Mouse (Mus musculus) neural tube, embryonic 11.5 days (tissue): Measurements from ENCODE around the gene Krt32. TPM values are rescaled to one million over a fixed set of nuclear protein-coding genes. Genes with fewer than 3 reads are reported as not detected.

Experiments used
- ATAC-seq: fragments of 200-750 bp; cut with Nextera tagmentation; 2 replicates; pipeline ENCODE4 v1.8.0; 2017; ENCODE audit warnings: moderate number of reproducible peaks, mild to moderate bottlenecking, moderate TSS enrichment, moderate library complexity; ENCODE audit not compliant: insufficient read depth, low FRiP score, low TSS enrichment
- DNase-seq: peaks from one replicate; pipeline ENCODE4 v3.0.0-alpha.2; 2015; ENCODE audit warnings: low spot score
- H3K27ac ChIP-seq: fragments of 300-500 bp; sonication (generic); 2 replicates; pipeline ENCODE4 v1.5.1; 2014; ENCODE audit warnings: low read depth, mild to moderate bottlenecking, low read length
- H3K27me3 ChIP-seq: fragments of 300-500 bp; sonication (generic); 2 replicates; pipeline ENCODE4 v1.6.1; 2014; ENCODE audit warnings: mild to moderate bottlenecking, low read length, mixed read lengths; ENCODE audit not compliant: control insufficient read depth, insufficient read depth
- H3K36me3 ChIP-seq: fragments of 300-500 bp; sonication (generic); 2 replicates; pipeline ENCODE4 v1.6.1; 2014; ENCODE audit warnings: mild to moderate bottlenecking, low read length, moderate library complexity, mixed read lengths; ENCODE audit not compliant: control insufficient read depth, insufficient read depth
- H3K4me1 ChIP-seq: fragments of 300-500 bp; sonication (generic); 2 replicates; pipeline ENCODE4 v1.6.1; 2014; ENCODE audit warnings: low read length, mixed read lengths; ENCODE audit not compliant: control insufficient read depth, insufficient read depth
- H3K4me2 ChIP-seq: fragments of 300-500 bp; sonication (generic); 2 replicates; pipeline ENCODE4 v1.6.1; 2014; ENCODE audit warnings: low read depth, mild to moderate bottlenecking, moderate library complexity
- H3K4me3 ChIP-seq: fragments of 300-500 bp; sonication (generic); 2 replicates; pipeline ENCODE4 v1.5.1; 2014; ENCODE audit warnings: low read depth, low read length
- H3K9ac ChIP-seq: fragments of 300-500 bp; sonication (generic); 2 replicates; pipeline ENCODE4 v1.6.1; 2014; ENCODE audit warnings: mild to moderate bottlenecking, low read length
- H3K9me3 ChIP-seq: fragments of 300-500 bp; sonication (generic); 2 replicates; pipeline ENCODE4 v1.6.1; 2016; ENCODE audit warnings: low read length; ENCODE audit not compliant: control insufficient read depth
- WGBS: fragments of 180-500 bp; shearing (Covaris S2); extraction: QIAGEN DNeasy Blood & Tissue Kit; methylation state at CpG from one replicate; pipeline ENCODE4 v1.1.7; 2014; 5-methylcytosine and 5-hydroxymethylcytosine counted together
- polyA plus RNA-seq: library from polyadenylated mRNA; unstranded; fragments of >200 nt; fragmentation: Nextera tagmentation; extraction: Ambion mirVana; gene quantifications from 2 replicates; pipeline ENCODE4 v1.2.1, GENCODE M21; 2014

Gene Krt32
- polyA plus RNA-seq, 1 experiment from 2014 or later, result not detected

DNA sequence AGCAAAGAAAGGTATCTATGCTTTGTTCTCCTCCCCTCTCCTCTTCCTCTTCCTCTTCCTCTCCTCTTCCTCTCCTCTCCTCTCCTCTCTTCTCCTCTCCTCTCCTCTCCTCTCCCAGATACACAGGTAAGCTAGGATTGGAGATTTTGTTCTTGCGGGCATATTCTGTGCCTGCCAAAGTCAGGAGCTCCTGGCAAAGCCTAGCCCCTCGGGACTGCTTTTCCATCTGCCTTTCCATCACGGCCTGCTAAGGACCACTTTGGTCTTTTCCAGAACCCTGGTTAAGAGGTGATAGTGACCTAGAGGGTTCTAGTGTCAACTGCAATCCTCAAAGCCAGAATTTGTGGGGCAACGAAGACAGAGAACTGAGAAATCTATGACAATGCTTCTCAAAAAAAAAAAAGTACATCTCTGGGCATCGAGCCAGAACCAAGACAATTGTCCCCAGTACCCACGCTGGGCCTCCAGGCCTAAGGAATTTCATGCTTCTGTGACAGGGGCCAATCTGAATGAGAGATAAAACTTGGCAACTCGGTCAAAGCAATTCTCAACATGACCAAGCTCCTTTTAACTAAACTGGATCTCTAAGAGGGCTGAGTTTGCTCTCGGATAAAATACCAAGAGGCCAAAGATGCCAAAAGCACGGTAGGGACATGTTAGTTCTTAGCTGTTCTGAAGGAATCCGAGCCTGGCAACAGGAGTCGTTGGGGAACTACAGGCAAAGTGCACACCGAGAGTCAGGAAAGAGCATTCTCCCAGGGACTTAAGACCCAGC lies 21.6 kb downstream of the Krt32 start:
- 85% methylated on average over 12 of the region's 12 CpGs for WGBS

GRCm38 (mm10) chr11:100058875-100059274 lies 29.2 kb downstream of the Krt32 start:
- Histone ChIP-seq H3K27ac (no peak overlapping the region), H3K4me1 (no peaks in the 10 kb centered on the region), H3K4me3 (no peak overlapping the region), H3K9me3 (no peaks in the 10 kb centered on the region), H3K27me3 (no peaks in the 10 kb centered on the region), H3K9ac (no peak overlapping the region), H3K36me3 (no peaks in the 10 kb centered on the region), H3K4me2 (no peak overlapping the region)
- 67% methylated on average over 8 of the region's 8 CpGs for WGBS
- ATAC-seq, result no peak
- no peak for DNase-seq

More for the DNA sequence above, 21.6 kb downstream of the Krt32 start:
- no peaks in the 10 kb centered on the region for H3K4me1 ChIP-seq
- no peaks in the 10 kb centered on the region for H3K27me3 ChIP-seq
- DNase-seq (no peak), ATAC-seq (no peak)
- H3K4me2 ChIP-seq, result no peak overlapping the region
- no peaks in the 10 kb centered on the region for H3K9me3 ChIP-seq
- H3K36me3 ChIP-seq, result no peaks in the 10 kb centered on the region
- no peak overlapping the region for H3K9ac ChIP-seq
- no peak overlapping the region for H3K27ac ChIP-seq
- no peak overlapping the region for H3K4me3 ChIP-seq

- Histone ChIP-seq H3K27ac (no peak overlapping the region), H3K27me3 (no peaks in the 10 kb centered on the region), H3K9ac (no peak overlapping the region), H3K36me3 (no peaks in the 10 kb centered on the region), H3K4me3 (no peak overlapping the region), H3K9me3 (no peaks in the 10 kb centered on the region), H3K4me1 (no peaks in the 10 kb centered on the region), H3K4me2 (no peak overlapping the region)
- DNase-seq (no peak), ATAC-seq (no peak)
- 80% methylated on average over 9 of the region's 9 CpGs for WGBS
Measured at GRCm38 (mm10) chr11:100055686-100056655, 32.1 kb downstream of the Krt32 start.

DNA sequence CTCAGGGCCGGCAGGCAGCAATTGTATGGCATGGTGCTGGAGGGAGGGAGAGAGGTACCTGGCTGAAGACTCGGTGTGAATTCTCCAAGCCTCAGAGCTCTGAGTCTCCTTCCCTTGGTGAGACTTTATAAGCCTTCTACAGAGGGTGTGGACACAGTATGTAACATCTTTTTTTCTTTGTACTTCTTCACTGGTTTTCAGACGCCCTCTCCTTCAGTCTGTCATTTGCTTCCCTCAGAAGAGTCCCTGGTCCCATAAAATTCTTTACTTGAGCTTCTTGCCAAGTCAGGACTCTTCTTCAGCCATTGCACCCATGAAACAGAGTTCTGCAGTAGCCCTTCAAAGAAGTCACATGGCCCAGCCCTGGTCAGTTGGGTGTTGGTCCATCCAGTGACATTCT lies 37.6 kb downstream of the Krt32 start, which contains the start of gene Krt31:
Gene Krt31 (minus strand): TSS at position 101 of the 400 bp plus-strand sequence.
- Histone ChIP-seq H3K9ac (no peak within 1 kb of the TSS), H3K9me3 (no peaks in the 10 kb centered on the region), H3K36me3 (no peaks in the 10 kb centered on the region), H3K4me3 (no peak within 1 kb of the TSS), H3K27me3 (no peaks in the 10 kb centered on the region), H3K27ac (no peak within 1 kb of the TSS), H3K4me1 (no peaks in the 10 kb centered on the region), H3K4me2 (no peak within 1 kb of the TSS)
- DNase-seq, result no peak
- WGBS, result 68% methylated on average over 3 of the region's 3 CpGs
- ATAC-seq, result no peak

- Histone ChIP-seq H3K4me2 (no peak overlapping the region), H3K36me3 (no peaks in the 10 kb centered on the region), H3K27ac (no peak overlapping the region), H3K27me3 (no peaks in the 10 kb centered on the region), H3K4me1 (no peaks in the 10 kb centered on the region), H3K9ac (no peak overlapping the region), H3K9me3 (no peaks in the 10 kb centered on the region), H3K4me3 (no peak overlapping the region)
- ATAC-seq, result no peak
- WGBS, result 98% methylated on average over 2 of the region's 2 CpGs
- DNase-seq, result no peak
Measured at GRCm38 (mm10) chr11:100047193-100047592, 40.8 kb downstream of the Krt32 start.

DNA sequence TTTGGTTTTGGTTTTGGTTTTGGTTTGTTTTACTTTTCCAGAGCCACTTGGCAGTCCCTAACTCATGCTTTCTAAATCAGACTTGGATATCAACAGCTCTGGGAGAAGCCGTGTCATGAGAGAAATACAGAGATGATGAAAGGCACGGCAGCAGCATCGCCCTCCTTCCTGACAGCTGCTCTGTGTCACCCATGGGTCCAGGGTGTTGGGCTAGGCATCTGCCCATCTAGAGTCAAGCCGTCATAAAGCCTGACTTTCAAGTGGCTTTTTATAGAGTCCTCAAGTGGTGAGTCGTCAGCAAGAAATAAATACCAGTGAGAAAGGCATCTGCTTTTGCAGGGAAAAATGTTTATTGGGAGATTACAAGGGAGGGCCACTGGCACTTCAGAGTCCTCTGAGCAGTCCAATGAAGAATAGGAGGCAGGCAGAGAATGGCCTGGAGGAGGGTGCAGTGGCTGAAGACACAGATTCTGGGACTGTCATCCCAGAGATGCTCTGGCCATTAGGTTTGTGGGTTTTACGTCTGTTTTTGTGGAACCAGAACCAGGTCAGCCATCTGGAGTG lies 41.6 kb downstream of the Krt32 start:
- WGBS, result 78% methylated on average over 6 of the region's 6 CpGs
- no peak for DNase-seq

GRCm38 (mm10) chr11:100041454-100041853 lies 46.6 kb downstream of the Krt32 start, which contains the start of gene Krt34:
TSS of gene Krt34 (minus strand) at chr11:100041554.
- H3K27ac ChIP-seq, result no peak within 1 kb of the TSS
- WGBS, result 90% methylated on average over 6 of the region's 6 CpGs
- no peak within 1 kb of the TSS for H3K4me3 ChIP-seq
- no peak within 1 kb of the TSS for H3K4me2 ChIP-seq
- no peaks in the 10 kb centered on the region for H3K36me3 ChIP-seq
- no peak within 1 kb of the TSS for H3K9ac ChIP-seq
- no peak for ATAC-seq
- no peak for DNase-seq
- no peaks in the 10 kb centered on the region for H3K27me3 ChIP-seq
- H3K4me1 ChIP-seq, result no peaks in the 10 kb centered on the region
- H3K9me3 ChIP-seq, result no peaks in the 10 kb centered on the region

More for the DNA sequence above, 41.6 kb downstream of the Krt32 start:
- H3K27ac ChIP-seq, result no peak overlapping the region
- no peak overlapping the region for H3K4me3 ChIP-seq
- no peak for ATAC-seq
- no peaks in the 10 kb centered on the region for H3K27me3 ChIP-seq
- no peaks in the 10 kb centered on the region for H3K4me1 ChIP-seq
- H3K9ac ChIP-seq, result no peak overlapping the region
- H3K9me3 ChIP-seq, result no peaks in the 10 kb centered on the region
- no peaks in the 10 kb centered on the region for H3K36me3 ChIP-seq
- no peak overlapping the region for H3K4me2 ChIP-seq
